Mouse (Mus musculus) forebrain, embryonic 13.5 days (tissue): ENCODE measurements at regions not wholly inside any gene's neighbourhood (a gene's known extent, or its start where the extent isn't known, plus 50 kb on each side); places are given as distances from the start of the nearest gene placed in this dataset.

Experiments
- ATAC-seq: fragments of 200-750 bp; cut with Nextera tagmentation; 2 replicates; pipeline ENCODE4 v1.8.0; 2017
- H3K27ac ChIP-seq: fragments of 300-500 bp; sonication (generic); 2 replicates; pipeline ENCODE4 v1.5.1; 2015; ENCODE audit warnings: inconsistent platforms, mild to moderate bottlenecking, moderate library complexity
- H3K27me3 ChIP-seq: fragments of 300-500 bp; sonication (generic); 2 replicates; pipeline ENCODE4 v1.6.1; 2015; ENCODE audit warnings: mild to moderate bottlenecking, inconsistent platforms
- H3K36me3 ChIP-seq: fragments of 300-500 bp; sonication (generic); 2 replicates; pipeline ENCODE4 v1.6.1; 2015; ENCODE audit warnings: mild to moderate bottlenecking, inconsistent platforms; ENCODE audit not compliant: poor library complexity, severe bottlenecking
- H3K4me1 ChIP-seq: fragments of 300-500 bp; sonication (generic); 2 replicates; pipeline ENCODE4 v1.6.1; 2015; ENCODE audit warnings: inconsistent platforms
- H3K4me2 ChIP-seq: fragments of 300-500 bp; sonication (generic); 2 replicates; pipeline ENCODE4 v1.6.1; 2015; ENCODE audit warnings: inconsistent platforms, mild to moderate bottlenecking, moderate library complexity
- H3K4me3 ChIP-seq: fragments of 300-500 bp; sonication (generic); 2 replicates; pipeline ENCODE4 v1.5.1; 2015; ENCODE audit warnings: mild to moderate bottlenecking, inconsistent platforms
- H3K9ac ChIP-seq: fragments of 300-500 bp; sonication (generic); 2 replicates; pipeline ENCODE4 v1.6.1; 2015; ENCODE audit warnings: mild to moderate bottlenecking, inconsistent platforms
- H3K9me3 ChIP-seq: fragments of 300-500 bp; sonication (generic); replicated peaks from 2 replicates; pipeline ENCODE4 v1.6.1; 2016; ENCODE audit warnings: inconsistent platforms
- WGBS: fragments of 180-500 bp; shearing (Covaris S2); methylation state at CpG from one replicate; pipeline ENCODE4 v1.1.7; 2015; 5-methylcytosine and 5-hydroxymethylcytosine counted together

DNA sequence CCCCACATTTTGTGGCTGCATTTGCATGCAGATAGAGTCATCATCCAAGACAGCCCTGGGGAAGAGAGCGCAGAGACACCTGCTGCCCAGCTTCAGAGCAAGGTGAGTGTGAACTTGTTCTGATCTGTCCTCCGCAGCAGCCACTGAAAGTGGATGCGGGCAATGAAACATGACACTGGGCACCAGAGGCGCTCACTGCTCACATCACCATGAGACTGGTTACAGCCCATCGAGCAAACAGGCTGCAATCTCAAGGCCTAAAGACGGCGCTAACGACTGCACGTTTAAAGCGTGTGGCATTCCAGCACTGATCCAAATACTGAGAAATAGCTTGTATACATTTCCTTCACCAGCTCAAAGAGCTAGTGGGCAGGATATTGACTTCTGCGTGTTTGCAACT lies 65.8 kb downstream of the Barhl2 start:
- Histone ChIP-seq H3K4me3 (no peak overlapping the region), H3K9me3 (0 out of 2 replicates have a peak, but pooled peaks cover 5% of the 10 kb centered on the region), H3K27ac (no peak overlapping the region), H3K4me1 (no peaks in the 10 kb centered on the region), H3K4me2 (no peak overlapping the region), H3K27me3 (peaks cover 62% of the 10 kb centered on the region), H3K9ac (no peak overlapping the region), H3K36me3 (no peaks in the 10 kb centered on the region)
- no peak for ATAC-seq
- WGBS, result 78% methylated on average over 11 of the region's 11 CpGs

DNA sequence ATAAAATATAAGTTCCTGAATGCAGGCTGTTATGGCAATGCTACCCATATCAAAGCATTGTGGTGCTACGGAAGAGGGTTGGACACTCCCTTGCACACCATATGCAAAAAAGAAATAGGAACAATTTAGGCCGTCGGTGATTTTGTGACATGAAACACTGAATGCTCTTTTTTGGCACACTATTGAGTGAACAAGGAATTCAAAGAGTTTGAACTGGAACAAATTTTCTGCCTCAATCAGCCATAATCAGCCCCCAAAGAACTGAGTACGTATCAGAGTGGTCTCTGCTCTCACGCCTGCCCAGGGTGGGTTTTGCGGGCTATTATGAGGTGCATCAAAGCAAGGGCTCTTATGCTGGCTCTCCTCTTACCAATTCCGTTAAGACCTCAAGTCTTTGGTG lies 71.3 kb downstream of the Barhl2 start:
- Histone ChIP-seq H3K9ac (no peak overlapping the region), H3K27me3 (peaks cover 89% of the 10 kb centered on the region), H3K4me2 (0 out of 2 replicates have a peak overlapping the region, but pooled peaks have one; percentile 25), H3K9me3 (0 out of 2 replicates have a peak, but pooled peaks cover 5% of the 10 kb centered on the region), H3K36me3 (no peaks in the 10 kb centered on the region), H3K27ac (no peak overlapping the region), H3K4me1 (peaks cover 31% of the 10 kb centered on the region; the same call in 1 of the 2 replicates), H3K4me3 (no peak overlapping the region)
- ATAC-seq, result no peak
- 26% methylated on average over 7 of the region's 7 CpGs for WGBS

DNA sequence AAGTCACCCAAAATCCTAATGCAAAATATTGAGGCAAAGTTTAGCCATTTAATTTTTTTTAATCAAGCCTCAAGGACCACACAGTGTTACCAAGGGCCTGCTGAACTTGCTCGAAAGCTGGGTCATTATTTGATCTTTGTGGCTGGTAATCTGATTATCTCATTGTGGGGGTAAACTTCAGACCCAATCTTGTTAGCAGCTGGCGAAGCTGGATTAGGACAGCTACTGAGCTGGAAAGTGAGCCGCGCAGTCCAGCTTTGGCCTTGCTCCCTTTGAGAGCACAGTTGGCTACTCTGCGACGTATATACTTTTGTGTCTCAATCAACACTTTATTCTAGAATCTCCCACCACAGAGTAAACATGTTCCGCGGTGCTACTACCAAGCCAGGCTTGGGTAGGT lies 72.1 kb downstream of the Barhl2 start:
- WGBS, result 17% methylated on average over 8 of the region's 8 CpGs

DNA sequence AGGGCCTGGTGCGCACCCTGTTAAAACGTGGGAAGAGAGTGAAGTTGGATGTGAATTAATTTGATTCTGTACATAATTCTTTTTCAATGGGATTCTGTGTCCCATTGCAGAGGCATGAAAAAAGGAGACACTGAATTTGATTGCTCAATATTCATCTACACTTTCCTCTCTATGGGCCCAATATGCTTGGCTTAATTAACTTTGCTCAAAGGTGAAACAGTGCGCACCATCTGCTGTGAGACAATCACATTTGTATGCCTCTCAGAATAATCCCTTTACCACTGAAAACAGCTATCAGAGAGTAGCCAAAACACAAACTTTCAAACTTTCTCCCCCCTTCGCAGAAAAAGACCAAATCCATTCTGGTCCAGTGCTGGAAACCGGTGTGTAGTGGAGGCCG lies 72.7 kb downstream of the Barhl2 start:
- Histone ChIP-seq H3K9ac (no peak overlapping the region), H3K4me3 (no peak overlapping the region), H3K27ac (no peak overlapping the region), H3K36me3 (no peaks in the 10 kb centered on the region), H3K9me3 (no peaks in the 10 kb centered on the region), H3K4me2 (no peak overlapping the region), H3K4me1 (peaks cover 31% of the 10 kb centered on the region; the same call in 1 of the 2 replicates), H3K27me3 (peaks cover 93% of the 10 kb centered on the region)
- no peak for ATAC-seq
- 18% methylated on average over 6 of the region's 6 CpGs for WGBS

More for the DNA sequence above, 72.1 kb downstream of the Barhl2 start:
- peaks cover 31% of the 10 kb centered on the region; the same call in 1 of the 2 replicates for H3K4me1 ChIP-seq
- peaks cover 90% of the 10 kb centered on the region for H3K27me3 ChIP-seq
- no peak overlapping the region for H3K9ac ChIP-seq
- H3K36me3 ChIP-seq, result no peaks in the 10 kb centered on the region
- ATAC-seq, result no peak
- 0 out of 2 replicates have a peak, but pooled peaks cover 5% of the 10 kb centered on the region for H3K9me3 ChIP-seq
- no peak overlapping the region for H3K4me2 ChIP-seq
- no peak overlapping the region for H3K27ac ChIP-seq
- no peak overlapping the region for H3K4me3 ChIP-seq

DNA sequence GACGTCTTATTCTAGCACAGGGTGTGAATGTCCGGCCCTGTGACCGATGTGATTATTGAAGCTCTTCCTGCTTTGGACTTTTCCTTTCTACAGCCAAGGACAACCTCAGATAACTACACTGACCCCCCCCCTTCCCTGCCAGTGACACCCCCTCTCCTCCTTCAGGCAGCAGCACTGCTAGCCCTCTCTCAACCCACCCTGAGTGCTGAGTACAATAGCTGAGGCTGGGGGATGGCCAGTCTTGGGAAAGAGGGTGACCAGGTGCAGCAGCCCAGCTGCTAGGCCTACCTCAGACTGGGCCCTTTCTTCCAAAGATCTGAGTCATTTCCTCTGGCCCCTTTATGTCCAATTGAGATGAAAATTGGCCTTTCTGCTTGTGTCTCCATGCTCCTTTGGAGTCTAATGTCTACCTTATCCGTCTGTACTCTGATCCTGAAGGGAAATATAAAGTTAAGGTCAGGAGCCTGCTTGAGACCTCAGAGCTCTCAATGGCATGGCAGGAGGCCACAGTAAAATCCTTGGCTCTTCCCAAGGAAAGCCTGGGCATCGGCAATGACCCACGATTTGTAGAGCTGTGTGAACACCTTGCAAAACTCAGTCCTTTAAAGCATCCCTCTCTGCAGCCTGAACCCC lies 73.7 kb downstream of the Barhl2 start:
- 54% methylated on average over 6 of the region's 6 CpGs for WGBS
- H3K27ac ChIP-seq, result no peak overlapping the region
- no peak overlapping the region for H3K4me3 ChIP-seq
- peaks cover 31% of the 10 kb centered on the region; the same call in 1 of the 2 replicates for H3K4me1 ChIP-seq
- no peak for ATAC-seq
- H3K9ac ChIP-seq, result no peak overlapping the region
- H3K27me3 ChIP-seq, result peaks cover 94% of the 10 kb centered on the region
- no peaks in the 10 kb centered on the region for H3K36me3 ChIP-seq
- H3K9me3 ChIP-seq, result no peaks in the 10 kb centered on the region
- H3K4me2 ChIP-seq, result no peak overlapping the region

DNA sequence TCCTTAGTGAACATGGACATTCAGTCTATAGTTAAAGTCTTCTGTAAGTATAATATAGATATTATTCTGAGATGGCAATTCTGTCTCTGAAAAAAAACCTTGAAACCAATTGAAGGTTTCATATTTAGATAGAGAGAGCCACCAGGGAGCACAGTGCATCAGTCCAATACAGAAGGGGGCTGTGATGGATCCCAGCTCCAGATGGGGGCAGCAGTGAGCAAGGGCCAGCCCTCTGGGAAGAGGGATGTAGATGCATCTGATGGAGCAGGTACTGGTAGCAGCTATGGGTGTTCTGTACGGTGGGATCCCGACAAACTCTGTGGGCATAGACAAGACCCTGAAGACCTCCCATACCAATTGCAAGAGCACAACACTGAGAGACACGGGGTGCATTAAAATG lies 76.0 kb downstream of the Barhl2 start:
- Histone ChIP-seq H3K4me3 (no peak overlapping the region), H3K4me2 (no peak overlapping the region), H3K9me3 (no peaks in the 10 kb centered on the region), H3K27ac (no peak overlapping the region), H3K36me3 (no peaks in the 10 kb centered on the region), H3K4me1 (peaks cover 35% of the 10 kb centered on the region), H3K9ac (no peak overlapping the region), H3K27me3 (peaks cover 84% of the 10 kb centered on the region)
- ATAC-seq, result no peak
- 85% methylated on average over 3 of the region's 3 CpGs for WGBS

DNA sequence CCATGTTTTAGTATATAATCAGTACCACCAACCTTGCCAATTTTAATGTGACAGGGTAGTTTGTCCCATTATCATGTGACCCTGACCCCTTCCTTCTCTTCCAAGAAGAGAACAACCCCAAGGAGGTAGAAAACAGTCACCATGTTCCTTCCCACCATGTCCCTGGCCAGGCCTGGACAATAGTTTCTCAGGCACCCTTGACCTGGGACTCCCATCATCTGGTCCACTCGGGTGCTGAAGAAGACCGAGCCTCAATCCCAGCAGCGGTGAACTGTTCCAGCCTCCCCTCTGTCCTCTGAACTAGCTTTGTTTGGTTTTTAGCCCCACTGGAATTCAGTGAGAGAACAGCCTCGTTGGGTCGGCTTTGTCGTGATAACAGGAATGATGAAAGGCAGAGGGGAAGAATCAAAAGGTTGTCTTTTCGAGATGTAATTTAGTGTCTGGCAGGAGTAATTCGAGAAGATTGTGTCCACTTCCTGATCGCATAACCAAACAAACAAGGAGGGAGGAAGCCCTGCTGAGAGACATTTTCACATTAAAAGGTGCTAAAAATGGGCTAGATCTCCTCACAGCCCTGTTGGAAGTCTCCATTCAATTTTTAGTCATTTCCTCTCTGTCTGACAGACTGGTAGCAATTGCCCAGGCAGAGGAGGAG lies 77.2 kb downstream of the Barhl2 start:
- H3K9ac ChIP-seq, result no peak overlapping the region
- H3K4me1 ChIP-seq, result peaks cover 26% of the 10 kb centered on the region
- H3K9me3 ChIP-seq, result no peaks in the 10 kb centered on the region
- WGBS, result 32% methylated on average over 9 of the region's 9 CpGs
- no peak for ATAC-seq
- H3K27me3 ChIP-seq, result peaks cover 72% of the 10 kb centered on the region
- H3K4me2 ChIP-seq, result no peak overlapping the region
- H3K4me3 ChIP-seq, result no peak overlapping the region
- H3K36me3 ChIP-seq, result no peaks in the 10 kb centered on the region
- H3K27ac ChIP-seq, result no peak overlapping the region

DNA sequence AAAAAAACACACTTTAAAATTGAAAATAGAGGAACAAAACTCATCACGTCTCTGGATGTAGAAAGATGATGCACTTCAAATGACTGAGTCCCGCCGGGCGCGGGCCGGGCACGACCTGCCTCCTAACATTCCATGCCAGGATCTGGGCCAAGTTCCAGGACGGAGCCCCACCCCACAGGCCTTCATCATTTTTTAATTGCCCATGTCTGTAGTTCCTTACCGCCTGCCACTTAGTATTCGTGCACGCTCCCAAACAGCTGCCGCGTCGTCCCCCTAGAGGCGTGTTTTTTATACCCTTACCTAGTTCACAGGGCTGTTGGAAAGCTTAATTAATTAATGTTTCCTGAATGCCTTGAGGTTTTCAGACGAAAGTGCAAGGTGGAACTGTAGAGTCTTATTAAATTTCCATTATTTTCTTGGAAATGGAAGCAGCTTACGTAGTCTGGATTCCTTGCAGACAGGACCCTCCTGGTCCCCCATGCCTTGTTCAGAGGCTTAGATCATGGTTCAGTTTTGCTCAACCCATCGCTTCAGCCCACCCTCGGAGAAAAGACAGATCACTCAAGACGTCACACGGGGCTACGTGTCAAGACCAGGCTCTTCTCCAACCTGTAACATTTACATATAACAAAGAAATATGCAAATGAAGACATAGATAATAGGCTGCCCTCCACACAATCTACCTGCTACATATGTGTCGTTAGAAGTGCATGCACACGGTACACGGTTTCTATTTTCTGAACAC lies 81.0 kb downstream of the Barhl2 start:
- Histone ChIP-seq H3K4me3 (no peak overlapping the region), H3K27ac (no peak overlapping the region), H3K27me3 (peaks cover 37% of the 10 kb centered on the region), H3K9me3 (no peaks in the 10 kb centered on the region), H3K36me3 (no peaks in the 10 kb centered on the region), H3K9ac (no peak overlapping the region), H3K4me2 (peak overlapping the region; percentile 29), H3K4me1 (peaks cover 9% of the 10 kb centered on the region)
- WGBS, result 51% methylated on average over 25 of the region's 25 CpGs
- ATAC-seq, result peak; percentile 63; the same call in 1 of the 2 replicates

DNA sequence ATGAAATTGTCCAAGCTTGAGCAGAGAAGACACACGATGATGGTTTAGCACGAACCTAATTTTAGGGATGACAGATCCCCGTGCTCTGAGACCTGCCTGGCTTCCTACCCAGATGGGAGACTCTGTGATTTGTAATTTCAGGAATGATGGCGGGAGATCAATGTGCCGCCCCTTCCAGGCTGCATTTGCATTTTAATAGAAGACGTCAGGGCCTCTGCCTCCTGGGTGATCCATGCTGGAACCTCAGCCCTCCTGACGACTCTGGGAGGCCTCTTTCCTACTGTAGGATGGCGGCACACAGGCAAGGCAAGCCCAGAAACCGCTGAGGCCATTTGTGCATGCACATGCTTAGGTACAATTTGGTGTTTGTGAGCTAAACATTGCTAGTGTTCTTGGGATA lies 90.1 kb downstream of the Barhl2 start:
- Histone ChIP-seq H3K9ac (no peak overlapping the region), H3K4me1 (no peaks in the 10 kb centered on the region), H3K36me3 (no peaks in the 10 kb centered on the region), H3K4me3 (no peak overlapping the region), H3K27ac (no peak overlapping the region), H3K27me3 (peaks cover 16% of the 10 kb centered on the region), H3K9me3 (no peaks in the 10 kb centered on the region), H3K4me2 (no peak overlapping the region)
- 23% methylated on average over 9 of the region's 9 CpGs for WGBS
- ATAC-seq, result no peak

DNA sequence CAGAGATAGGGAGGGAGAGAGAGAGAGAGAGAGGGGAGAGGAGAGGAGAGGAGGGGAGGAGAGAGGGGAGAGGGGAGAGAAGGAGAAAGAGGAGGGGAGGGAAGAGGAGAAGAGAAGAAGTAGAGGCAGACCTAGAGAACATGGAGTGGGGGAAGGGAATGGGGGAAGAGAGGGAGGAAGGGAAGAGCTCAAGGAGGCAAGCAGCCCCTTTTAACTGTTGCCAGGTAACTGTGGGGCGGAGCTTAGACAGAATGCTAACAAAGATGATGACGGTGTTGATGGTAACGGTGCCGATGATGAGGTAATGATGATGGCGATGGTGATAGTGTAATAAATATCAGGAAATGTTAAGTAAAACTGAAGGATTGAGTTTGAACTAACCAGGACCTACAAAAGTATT lies 90.7 kb downstream of the Barhl2 start:
- Histone ChIP-seq H3K36me3 (no peaks in the 10 kb centered on the region), H3K27ac (no peak overlapping the region), H3K4me1 (no peaks in the 10 kb centered on the region), H3K9me3 (no peaks in the 10 kb centered on the region), H3K27me3 (peaks cover 21% of the 10 kb centered on the region), H3K4me3 (no peak overlapping the region), H3K9ac (no peak overlapping the region), H3K4me2 (no peak overlapping the region)
- no peak for ATAC-seq
- WGBS, result 54% methylated on average over 5 of the region's 5 CpGs

DNA sequence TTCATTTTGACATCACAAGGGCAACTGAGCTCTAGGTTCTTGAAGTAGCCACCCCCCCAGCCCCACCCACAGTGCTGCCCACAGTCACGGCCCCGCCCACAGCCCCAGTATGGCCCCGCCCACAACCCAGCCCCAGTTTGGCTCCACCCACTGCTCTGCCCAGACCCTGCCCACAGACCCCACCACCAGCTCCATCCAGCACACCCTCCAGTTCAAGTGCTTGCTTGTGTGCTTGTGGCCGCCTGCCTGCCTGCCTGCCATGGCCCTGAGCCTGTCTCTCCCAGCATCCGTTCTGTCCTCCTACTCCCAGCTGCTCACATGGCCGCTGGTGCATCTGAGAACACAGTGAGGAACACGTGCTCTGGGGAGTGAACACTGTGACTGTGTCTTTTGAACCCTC lies 92.0 kb downstream of the Barhl2 start:
- peaks cover 21% of the 10 kb centered on the region for H3K27me3 ChIP-seq
- ATAC-seq, result no peak
- no peaks in the 10 kb centered on the region for H3K36me3 ChIP-seq
- H3K4me2 ChIP-seq, result no peak overlapping the region
- no peaks in the 10 kb centered on the region for H3K4me1 ChIP-seq
- no peak overlapping the region for H3K27ac ChIP-seq
- H3K4me3 ChIP-seq, result no peak overlapping the region
- no peak overlapping the region for H3K9ac ChIP-seq
- WGBS, result 80% methylated on average over 6 of the region's 7 CpGs
- peaks cover 6% of the 10 kb centered on the region for H3K9me3 ChIP-seq

DNA sequence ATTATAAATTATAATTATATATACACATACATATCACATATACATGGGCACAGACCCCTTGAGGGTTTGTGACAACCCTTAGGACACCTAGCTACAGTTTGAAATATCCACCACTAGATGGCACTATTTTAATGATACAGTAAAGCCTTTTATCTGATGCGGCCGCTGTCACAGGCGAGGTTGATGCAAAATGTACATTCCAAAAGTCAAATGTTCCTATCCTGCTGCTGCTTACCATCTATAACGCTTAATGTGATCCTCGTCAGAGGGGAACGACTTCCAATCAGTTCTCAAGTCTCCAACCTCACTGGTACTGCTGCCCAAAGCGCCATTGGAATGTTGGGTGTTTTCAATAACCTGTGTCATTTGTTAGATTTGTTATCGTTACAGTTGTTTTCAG lies 92.9 kb downstream of the Barhl2 start:
- H3K36me3 ChIP-seq, result no peaks in the 10 kb centered on the region
- 49% methylated on average over 8 of the region's 8 CpGs for WGBS
- no peak overlapping the region for H3K4me2 ChIP-seq
- H3K9me3 ChIP-seq, result peaks cover 6% of the 10 kb centered on the region
- H3K4me1 ChIP-seq, result no peaks in the 10 kb centered on the region
- H3K9ac ChIP-seq, result no peak overlapping the region
- H3K27me3 ChIP-seq, result peaks cover 21% of the 10 kb centered on the region
- H3K4me3 ChIP-seq, result no peak overlapping the region
- no peak overlapping the region for H3K27ac ChIP-seq
- ATAC-seq, result peak; percentile 30; the same call in 1 of the 2 replicates
